Mouse (Mus musculus): Measurements from ENCODE around the gene Maff. TPM values are rescaled to one million over a fixed set of nuclear protein-coding genes. Genes with fewer than 3 reads are reported as not detected.
A peak's percentile ranks its signal among the peaks of the same experiment; 100 is the strongest.

Maff gene
- polyA plus RNA-seq, 1 experiment from 2014 or later: 1.9 TPM

DNA sequence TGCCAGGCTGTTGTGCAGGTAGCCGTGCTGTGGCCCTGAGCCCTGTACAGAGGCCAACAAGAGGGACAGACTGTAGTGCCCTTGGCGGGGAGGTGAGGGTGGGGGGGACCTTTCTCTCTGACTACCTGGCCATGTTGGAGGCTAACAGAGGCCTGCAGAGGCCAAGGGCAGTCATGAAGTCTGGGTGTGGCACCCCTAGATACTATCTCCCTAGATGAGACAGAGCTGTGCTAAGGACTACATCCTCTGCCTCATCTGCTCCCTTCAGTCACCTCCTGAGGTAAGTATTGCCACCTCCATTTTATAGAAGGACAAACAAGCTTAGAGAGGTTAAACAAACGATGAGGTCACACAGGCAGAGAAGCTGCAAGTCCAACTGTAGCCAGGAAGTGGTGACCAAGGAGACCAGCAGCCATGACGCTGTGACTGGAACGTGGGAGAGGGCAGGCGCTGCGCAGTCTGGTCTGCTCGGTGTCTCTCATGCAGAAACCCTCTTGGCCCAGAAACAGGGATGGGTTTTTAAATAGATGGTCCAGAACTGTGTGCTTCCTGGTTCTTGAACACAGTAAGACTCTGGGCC, 22.5 kb downstream of the Maff start:
- WGBS: 77% methylated on average over 8 of the region's 8 CpGs
- Histone ChIP-seq H3K4me2 (replicated peaks) (no peak overlapping the region), H3K27me3 (no peaks in the 10 kb centered on the region), H3K9ac (no peak overlapping the region), H3K4me1 (peaks cover 5% of the 10 kb centered on the region; the same call in 1 of the 2 replicates), H3K36me3 (peaks cover 80% of the 10 kb centered on the region), H3K9me3 (no peaks in the 10 kb centered on the region), H3K27ac (0 out of 2 replicates have a peak overlapping the region, but pooled peaks have one; percentile 30), H3K4me3 (no peak overlapping the region)
- no peak for ATAC-seq (ENCODE audit: insufficient number of reproducible peaks, insufficient read depth, low FRiP score, low TSS enrichment)

DNA sequence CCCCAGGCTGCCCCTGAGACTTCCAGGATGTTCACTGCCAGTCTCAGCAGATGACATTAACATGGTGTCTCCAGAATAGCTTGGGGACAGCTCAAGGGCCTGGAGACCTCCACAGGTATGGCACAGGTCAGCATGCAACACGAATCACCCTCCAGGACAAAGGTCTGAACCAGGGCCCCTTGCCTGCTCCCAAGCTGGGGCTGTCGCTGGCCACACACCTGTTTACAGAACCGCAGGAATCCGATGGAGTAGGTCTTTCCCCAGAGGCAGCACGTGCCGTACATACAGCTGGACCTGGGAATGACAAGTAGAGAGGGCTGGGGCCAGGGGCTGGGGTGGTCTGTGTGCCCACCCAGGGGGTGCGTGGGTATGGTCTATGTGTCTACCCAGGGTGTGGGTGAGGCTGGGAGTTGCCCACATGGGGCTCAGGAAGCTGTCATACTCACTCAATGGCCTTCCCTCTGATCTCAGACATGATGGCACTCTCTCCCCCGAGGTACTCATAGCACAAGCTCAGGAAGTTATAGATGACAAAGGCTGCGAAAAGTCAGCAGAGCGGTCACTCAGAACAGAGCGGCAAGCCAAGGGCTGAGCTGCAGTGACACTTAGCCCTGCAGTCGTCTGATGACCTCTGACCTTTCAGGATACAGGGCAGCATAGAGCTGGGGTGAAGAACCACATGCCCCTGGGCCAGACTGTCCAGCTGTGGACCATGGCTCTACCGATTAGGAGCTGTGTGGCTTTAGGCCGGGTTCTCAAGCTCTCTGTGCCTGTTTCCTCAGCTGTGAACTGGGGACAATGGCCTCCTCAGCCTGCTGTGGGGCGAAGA, 23.2 kb downstream of the Maff start:
- WGBS: 57% methylated on average over 15 of the region's 15 CpGs
- H3K4me3 ChIP-seq: no peak overlapping the region
- no peaks in the 10 kb centered on the region for H3K9me3 ChIP-seq
- H3K27ac ChIP-seq: no peak overlapping the region
- peaks cover 5% of the 10 kb centered on the region; the same call in 1 of the 2 replicates for H3K4me1 ChIP-seq
- no peak overlapping the region for H3K9ac ChIP-seq
- no peak for ATAC-seq (ENCODE audit: insufficient number of reproducible peaks, insufficient read depth, low FRiP score, low TSS enrichment)
- no peaks in the 10 kb centered on the region for H3K27me3 ChIP-seq
- H3K36me3 ChIP-seq: peaks cover 77% of the 10 kb centered on the region
- H3K4me2 ChIP-seq (replicated peaks): no peak overlapping the region

DNA sequence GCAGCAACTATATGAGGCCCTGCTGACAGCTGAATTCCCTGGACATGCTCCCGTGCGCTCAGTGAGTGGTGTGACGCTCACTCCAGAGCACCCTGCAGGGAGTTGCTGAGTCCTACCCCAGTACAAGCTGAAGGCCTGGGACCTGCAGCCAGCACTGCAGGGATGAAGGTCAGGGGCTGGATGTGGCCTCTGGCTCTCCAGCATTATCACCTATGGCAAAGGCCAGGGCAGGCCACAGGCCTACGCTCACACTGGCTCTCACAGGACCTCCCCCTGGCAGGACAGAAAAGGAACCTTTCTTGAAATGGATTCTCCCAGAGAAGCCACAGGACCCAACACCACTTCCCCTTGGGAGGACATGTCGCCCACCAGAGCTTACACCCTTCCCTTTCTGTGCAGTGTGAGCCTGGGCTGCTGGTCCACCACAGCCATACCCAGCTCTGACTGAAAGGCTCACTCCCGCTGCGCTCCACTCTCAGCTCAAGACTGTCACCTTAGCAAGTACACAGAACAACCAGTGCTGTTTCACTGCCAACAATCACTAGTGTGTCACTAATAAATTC, 23.9 kb downstream of the Maff start:
- peaks cover 71% of the 10 kb centered on the region for H3K36me3 ChIP-seq
- 77% methylated on average over 7 of the region's 7 CpGs for WGBS
- H3K4me2 ChIP-seq (replicated peaks): no peak overlapping the region
- no peak for ATAC-seq (ENCODE audit: insufficient number of reproducible peaks, insufficient read depth, low FRiP score, low TSS enrichment)
- H3K4me1 ChIP-seq: peaks cover 5% of the 10 kb centered on the region; the same call in 1 of the 2 replicates
- H3K27me3 ChIP-seq: no peaks in the 10 kb centered on the region
- H3K9ac ChIP-seq: no peak overlapping the region
- no peak overlapping the region for H3K4me3 ChIP-seq
- H3K27ac ChIP-seq: no peak overlapping the region
- H3K9me3 ChIP-seq: no peaks in the 10 kb centered on the region

DNA sequence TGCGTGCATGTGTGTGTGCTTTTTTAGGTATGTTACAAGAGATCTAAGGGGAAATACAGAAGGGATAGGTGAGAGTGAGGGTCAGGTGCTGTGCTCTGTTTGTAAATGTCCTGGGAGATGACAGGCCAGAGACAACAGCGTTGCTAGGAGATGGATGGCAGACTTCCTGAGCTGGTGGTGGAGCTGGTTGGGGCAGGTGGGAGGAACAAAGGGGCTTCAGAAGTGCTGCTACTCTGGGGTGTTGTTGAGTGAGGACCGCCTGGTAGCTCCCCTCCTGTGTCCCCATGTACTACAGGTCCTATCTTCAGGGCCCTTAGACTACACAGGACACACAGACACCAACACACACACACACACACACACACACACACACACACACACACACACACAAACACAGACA, 28.3 kb downstream of the Maff start:
- ATAC-seq (ENCODE audit: insufficient number of reproducible peaks, insufficient read depth, low FRiP score, low TSS enrichment): no peak
- no peak overlapping the region for H3K9ac ChIP-seq
- WGBS: 60% methylated on average over 3 of the region's 3 CpGs

DNA sequence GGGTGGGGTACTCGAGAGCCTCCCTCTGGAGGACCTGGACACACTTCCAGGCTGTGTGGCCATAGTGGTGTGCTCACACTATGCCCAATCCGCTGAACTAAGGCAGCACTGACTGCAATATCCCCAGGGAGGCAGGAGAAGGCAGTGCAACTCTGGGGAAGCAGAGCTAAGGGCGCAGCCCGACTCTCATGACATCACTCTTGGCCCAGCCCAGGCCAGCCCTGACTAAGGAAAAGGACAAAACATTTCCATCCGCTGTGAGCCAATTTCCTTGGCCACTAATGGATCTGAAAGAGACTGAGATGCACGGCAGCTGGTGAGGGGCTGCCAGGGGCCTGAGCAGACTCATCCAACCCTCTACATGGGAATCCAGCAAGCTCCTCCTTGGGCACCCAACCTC, 31.3 kb downstream of the Maff start:
- Histone ChIP-seq H3K36me3 (peaks cover 48% of the 10 kb centered on the region), H3K4me1 (no peaks in the 10 kb centered on the region), H3K4me3 (no peak overlapping the region), H3K27ac (no peak overlapping the region), H3K4me2 (replicated peaks) (no peak overlapping the region), H3K27me3 (no peaks in the 10 kb centered on the region), H3K9ac (no peak overlapping the region), H3K9me3 (no peaks in the 10 kb centered on the region)
- whole genome bisulfite sequencing: 75% methylated on average over 6 of the region's 6 CpGs
- no peak for ATAC-seq (ENCODE audit: insufficient number of reproducible peaks, insufficient read depth, low FRiP score, low TSS enrichment)

More for the DNA sequence above, 28.3 kb downstream of the Maff start:
- Histone ChIP-seq H3K9me3 (no peaks in the 10 kb centered on the region), H3K4me3 (no peak overlapping the region), H3K4me1 (no peaks in the 10 kb centered on the region), H3K27me3 (no peaks in the 10 kb centered on the region), H3K4me2 (replicated peaks) (no peak overlapping the region), H3K36me3 (peaks cover 61% of the 10 kb centered on the region), H3K27ac (no peak overlapping the region)

DNA sequence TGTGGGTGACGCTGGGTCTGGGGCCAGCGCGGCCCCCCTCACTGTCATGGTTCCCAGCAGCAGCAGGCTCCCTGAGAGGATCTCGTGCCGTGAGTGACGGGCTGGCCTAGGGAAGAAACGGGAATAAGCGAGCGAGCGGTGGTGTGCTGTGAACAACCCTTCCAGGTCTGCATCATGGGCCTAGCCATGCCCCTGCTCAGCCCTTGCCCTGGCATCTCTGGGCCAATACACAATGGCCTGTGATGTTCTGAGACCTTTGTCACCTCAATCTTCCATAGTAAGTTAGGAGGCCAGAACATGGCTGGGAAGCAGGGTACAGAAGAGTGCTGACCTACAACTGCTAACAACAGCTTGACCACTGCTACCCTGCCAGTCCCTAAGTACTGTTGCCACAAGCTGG, 32.2 kb downstream of the Maff start:
- Histone ChIP-seq H3K27me3 (no peaks in the 10 kb centered on the region), H3K27ac (no peak overlapping the region), H3K4me1 (no peaks in the 10 kb centered on the region; the same call in 1 of the 2 replicates), H3K4me3 (no peak overlapping the region), H3K36me3 (peaks cover 39% of the 10 kb centered on the region), H3K9me3 (no peaks in the 10 kb centered on the region), H3K4me2 (replicated peaks) (no peak overlapping the region), H3K9ac (no peak overlapping the region)
- no peak for ATAC-seq (ENCODE audit: insufficient number of reproducible peaks, insufficient read depth, low FRiP score, low TSS enrichment)
- WGBS: 91% methylated on average over 10 of the region's 10 CpGs

DNA sequence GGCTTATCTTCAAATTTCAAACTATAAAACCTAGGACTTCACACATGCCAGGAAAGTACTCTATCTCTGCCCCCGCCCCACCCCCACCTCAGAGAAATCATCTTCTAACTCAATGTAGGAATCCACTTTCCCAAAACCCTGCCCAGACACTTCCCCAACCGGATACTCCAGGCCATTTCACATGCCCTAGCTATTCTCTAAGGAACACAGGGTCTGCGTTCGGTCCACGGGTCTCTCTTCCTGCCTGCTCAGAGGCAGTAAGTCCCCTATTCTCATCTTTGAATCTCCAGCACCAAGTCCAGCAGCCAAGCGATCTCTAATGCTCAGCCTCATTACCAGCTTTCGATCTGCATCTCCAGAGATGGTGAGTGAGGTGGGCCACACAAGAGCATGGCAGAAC, 33.2 kb downstream of the Maff start:
- no peak overlapping the region for H3K4me3 ChIP-seq
- peaks cover 32% of the 10 kb centered on the region for H3K36me3 ChIP-seq
- 84% methylated on average over 7 of the region's 7 CpGs for WGBS

DNA sequence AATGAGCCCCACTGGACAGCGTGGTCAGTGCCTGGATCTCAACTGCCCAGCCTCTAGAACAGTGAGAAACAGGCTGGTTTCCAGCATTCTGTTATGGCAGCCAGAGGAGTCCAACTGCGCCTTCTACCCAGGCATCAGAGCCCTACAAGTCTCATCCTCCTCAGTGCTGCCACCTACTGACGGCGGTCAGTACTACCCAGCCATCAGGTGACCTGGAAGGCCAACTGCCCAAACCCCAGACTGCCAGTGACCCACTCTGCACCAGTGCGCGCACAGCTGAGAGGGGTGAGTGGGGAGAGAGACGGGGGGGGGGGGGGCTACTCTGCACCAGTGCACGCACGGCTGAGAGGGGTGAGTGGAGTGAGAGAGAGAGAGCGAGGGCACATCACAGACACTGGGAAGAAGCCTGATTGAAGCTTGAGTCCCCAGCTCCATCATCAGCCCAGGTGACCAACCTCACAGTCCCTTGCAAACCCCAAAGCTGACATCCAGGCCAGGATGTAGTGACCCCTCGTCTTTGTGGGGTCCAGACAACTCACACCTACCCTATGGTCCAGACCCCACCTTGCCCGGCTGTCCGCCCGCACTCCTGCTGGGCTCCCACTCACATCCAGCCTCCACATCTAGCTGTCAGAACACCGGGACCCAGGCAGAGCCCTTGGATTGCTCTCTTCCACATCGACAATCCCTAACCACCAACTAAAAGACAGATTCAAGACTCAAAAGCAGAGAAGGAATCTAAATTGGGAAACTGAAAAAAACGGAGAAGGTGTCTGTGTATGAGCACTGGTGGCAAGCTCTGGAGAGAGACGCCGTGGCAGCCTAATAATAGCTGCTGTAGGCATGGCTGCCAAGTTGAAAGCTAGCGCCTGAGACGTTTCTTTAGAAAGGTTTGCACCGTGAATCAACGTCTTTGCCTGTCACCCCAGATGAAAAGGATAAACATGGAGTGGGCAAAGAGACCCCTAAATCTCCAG, 34.3 kb downstream of the Maff start:
- ATAC-seq (ENCODE audit: insufficient number of reproducible peaks, insufficient read depth, low FRiP score, low TSS enrichment): no peak
- H3K9me3 ChIP-seq: no peaks in the 10 kb centered on the region
- no peak overlapping the region for H3K4me2 ChIP-seq (replicated peaks)
- H3K36me3 ChIP-seq: peaks cover 27% of the 10 kb centered on the region
- no peak overlapping the region for H3K4me3 ChIP-seq
- H3K9ac ChIP-seq: no peak overlapping the region
- 59% methylated on average over 21 of the region's 23 CpGs for WGBS
- H3K4me1 ChIP-seq: no peaks in the 10 kb centered on the region; the same call in 1 of the 2 replicates
- H3K27ac ChIP-seq: no peak overlapping the region
- H3K27me3 ChIP-seq: no peaks in the 10 kb centered on the region

More for the DNA sequence above, 33.2 kb downstream of the Maff start:
- Histone ChIP-seq H3K4me2 (replicated peaks) (no peak overlapping the region), H3K9me3 (no peaks in the 10 kb centered on the region), H3K27me3 (no peaks in the 10 kb centered on the region), H3K9ac (no peak overlapping the region), H3K4me1 (no peaks in the 10 kb centered on the region; the same call in 1 of the 2 replicates), H3K27ac (no peak overlapping the region)
- no peak for ATAC-seq (ENCODE audit: insufficient number of reproducible peaks, insufficient read depth, low FRiP score, low TSS enrichment)

DNA sequence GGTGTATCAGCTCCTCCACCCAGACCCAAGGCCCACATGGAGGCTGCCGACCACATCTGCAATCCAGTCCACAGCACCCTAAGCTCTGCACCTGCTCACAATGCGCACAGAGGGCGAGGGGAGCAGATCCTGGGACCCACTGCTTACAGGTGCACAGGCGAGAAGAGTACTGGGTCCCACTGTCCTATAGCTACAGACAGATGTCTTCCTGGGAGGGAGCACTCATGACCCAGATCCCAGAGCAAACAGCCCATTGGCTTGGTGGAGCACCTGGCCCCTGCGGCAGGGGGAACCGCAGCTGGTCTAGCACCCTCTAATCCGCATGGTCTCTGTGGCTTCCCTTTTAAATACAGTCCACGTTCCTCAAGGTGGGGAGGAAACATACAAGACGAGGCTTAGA, 35.2 kb downstream of the Maff start:
- no peaks in the 10 kb centered on the region; the same call in 1 of the 2 replicates for H3K4me1 ChIP-seq
- H3K36me3 ChIP-seq: peaks cover 19% of the 10 kb centered on the region
- ATAC-seq (ENCODE audit: insufficient number of reproducible peaks, insufficient read depth, low FRiP score, low TSS enrichment): no peak
- no peak overlapping the region for H3K27ac ChIP-seq
- H3K4me3 ChIP-seq: no peak overlapping the region
- WGBS: 79% methylated on average over 9 of the region's 9 CpGs
- no peaks in the 10 kb centered on the region for H3K27me3 ChIP-seq
- no peak overlapping the region for H3K9ac ChIP-seq
- no peaks in the 10 kb centered on the region for H3K9me3 ChIP-seq
- no peak overlapping the region for H3K4me2 ChIP-seq (replicated peaks)

DNA sequence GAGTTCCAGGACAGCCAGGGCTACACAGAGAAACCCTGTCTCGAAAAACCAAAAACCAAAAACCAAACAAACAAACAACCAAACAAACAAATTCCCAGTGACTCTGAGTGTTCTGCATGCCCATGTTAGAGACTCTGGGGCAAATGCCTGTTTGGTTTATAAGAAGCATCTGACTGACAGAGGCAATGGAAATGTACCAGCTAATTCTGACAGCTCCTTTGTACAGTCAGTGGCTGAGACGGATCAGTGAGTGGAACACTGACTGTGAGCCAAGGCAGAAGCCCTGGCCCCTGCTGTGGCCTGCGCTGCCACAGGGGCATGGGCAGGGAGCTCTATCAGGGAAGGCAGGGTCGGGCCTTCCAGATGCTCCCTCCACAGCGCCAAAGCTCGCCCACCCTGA, 40.7 kb downstream of the Maff start:
- Histone ChIP-seq H3K4me1 (peaks cover 21% of the 10 kb centered on the region), H3K9me3 (no peaks in the 10 kb centered on the region)
- WGBS: 76% methylated on average over 6 of the region's 6 CpGs

DNA sequence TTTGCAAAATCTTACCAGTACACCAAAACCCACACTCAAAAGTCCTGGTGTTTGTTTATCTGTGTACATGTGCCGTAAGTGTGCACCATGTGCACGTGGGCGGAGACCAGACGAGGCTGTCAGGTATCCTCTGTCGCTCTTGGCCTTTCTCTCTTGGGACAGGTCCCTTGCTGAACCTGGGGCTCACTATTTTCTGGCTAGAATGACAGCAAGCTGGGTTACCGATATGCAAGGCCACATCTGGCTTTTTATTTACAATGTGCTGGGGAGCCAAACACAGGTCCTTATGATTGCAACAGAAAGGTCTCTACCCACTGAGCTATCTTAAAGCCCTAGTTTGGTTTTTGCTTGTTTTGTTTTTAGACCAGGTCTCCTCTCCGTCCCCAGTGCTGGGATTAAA, 41.2 kb downstream of the Maff start:
- H3K27ac ChIP-seq: no peak overlapping the region
- no peaks in the 10 kb centered on the region for H3K36me3 ChIP-seq
- no peak overlapping the region for H3K9ac ChIP-seq
- peaks cover 26% of the 10 kb centered on the region for H3K4me1 ChIP-seq
- H3K27me3 ChIP-seq: no peaks in the 10 kb centered on the region
- no peak overlapping the region for H3K4me3 ChIP-seq
- no peak for ATAC-seq (ENCODE audit: insufficient number of reproducible peaks, insufficient read depth, low FRiP score, low TSS enrichment)
- no peaks in the 10 kb centered on the region for H3K9me3 ChIP-seq
- no peak overlapping the region for H3K4me2 ChIP-seq (replicated peaks)
- 81% methylated on average over 7 of the region's 7 CpGs for WGBS

More for the DNA sequence above, 40.7 kb downstream of the Maff start:
- no peak overlapping the region for H3K9ac ChIP-seq
- no peak overlapping the region for H3K4me2 ChIP-seq (replicated peaks)
- no peak overlapping the region for H3K27ac ChIP-seq
- no peaks in the 10 kb centered on the region for H3K36me3 ChIP-seq
- ATAC-seq (ENCODE audit: insufficient number of reproducible peaks, insufficient read depth, low FRiP score, low TSS enrichment): no peak
- H3K4me3 ChIP-seq: no peak overlapping the region
- H3K27me3 ChIP-seq: no peaks in the 10 kb centered on the region

All from embryonic facial prominence, embryonic 12.5 days (tissue).